Mouse (Mus musculus) liver, adult 2 months (tissue): ENCODE results near the gene Tapbpl. TPM values are rescaled to one million over a fixed set of nuclear protein-coding genes. Genes with fewer than 3 reads are reported as not detected.

Experiments
- DNase-seq: peaks from one replicate; pipeline ENCODE4 v3.0.0-alpha.2; 2011; ENCODE audit warnings: low read depth, low spot score; ENCODE audit errors: extremely low read depth
- H3K27ac ChIP-seq: fragments of 200-500 bp; replicated peaks from 2 replicates; pipeline ENCODE4 v1.5.1; 2012; ENCODE audit warnings: low read depth, mild to moderate bottlenecking, control low read depth, inconsistent platforms, low read length; ENCODE audit not compliant: insufficient read depth
- H3K27me3 ChIP-seq: fragments of 200-500 bp; 2 replicates; pipeline ENCODE4 v1.6.1; 2012; ENCODE audit warnings: mild to moderate bottlenecking, moderate library complexity, low read length, inconsistent platforms; ENCODE audit not compliant: control insufficient read depth, insufficient read depth
- H3K36me3 ChIP-seq: fragments of 200-500 bp; 2 replicates; pipeline ENCODE4 v1.6.1; 2012; ENCODE audit warnings: low read length, inconsistent platforms; ENCODE audit not compliant: control insufficient read depth, insufficient read depth
- H3K4me1 ChIP-seq: fragments of 200-500 bp; 2 replicates; pipeline ENCODE4 v1.6.1; 2011; ENCODE audit warnings: low read length; ENCODE audit not compliant: control insufficient read depth, insufficient read depth
- H3K4me3 ChIP-seq: fragments of 200-500 bp; 2 replicates; pipeline ENCODE4 v1.5.1; 2011; ENCODE audit warnings: low read depth, mild to moderate bottlenecking, control low read depth, low read length, moderate library complexity; ENCODE audit not compliant: insufficient read depth
- H3K79me2 ChIP-seq: fragments of 200-500 bp; 2 replicates; pipeline ENCODE4 v1.6.1; 2012; ENCODE audit warnings: inconsistent platforms, mild to moderate bottlenecking, low read length, moderate library complexity; ENCODE audit not compliant: control insufficient read depth, insufficient read depth
- H3K9ac ChIP-seq: fragments of 200-500 bp; 2 replicates; pipeline ENCODE4 v1.6.1; 2012; ENCODE audit warnings: low read depth, mild to moderate bottlenecking, control low read depth, inconsistent platforms, low read length
- CTCF ChIP-seq: fragments of 200-500 bp; IDR thresholded peaks from 2 replicates; pipeline ENCODE4 v1.5.1; 2011; ENCODE audit warnings: low read depth, low read length, control low read depth
- POLR2A ChIP-seq: fragments of 200-500 bp; IDR thresholded peaks from 2 replicates; pipeline ENCODE4 v1.6.1; 2011; ENCODE audit warnings: low read length, control low read depth; ENCODE audit not compliant: insufficient read depth; ENCODE audit errors: extremely low read depth
- WGBS: fragments of 180-500 bp; shearing (Covaris S2); methylation state at CpG from one replicate; pipeline ENCODE4 v1.1.7; 2018; 5-methylcytosine and 5-hydroxymethylcytosine counted together
- polyA plus RNA-seq: library from polyadenylated mRNA; depleted of rRNA; stranded (reverse); fragments of >200 nt; gene quantifications from 2 replicates; pipeline ENCODE4 v1.2.3, GENCODE M21; 2012
- total RNA-seq: library from RNA; depleted of rRNA; stranded (reverse); fragments of >200 nt; gene quantifications from 2 replicates; pipeline ENCODE4 v1.2.3, GENCODE M21; 2014

The Tapbpl gene
- total and polyA plus RNA-seq, 2 experiments, result 15.0 to 18.2 TPM

DNA sequence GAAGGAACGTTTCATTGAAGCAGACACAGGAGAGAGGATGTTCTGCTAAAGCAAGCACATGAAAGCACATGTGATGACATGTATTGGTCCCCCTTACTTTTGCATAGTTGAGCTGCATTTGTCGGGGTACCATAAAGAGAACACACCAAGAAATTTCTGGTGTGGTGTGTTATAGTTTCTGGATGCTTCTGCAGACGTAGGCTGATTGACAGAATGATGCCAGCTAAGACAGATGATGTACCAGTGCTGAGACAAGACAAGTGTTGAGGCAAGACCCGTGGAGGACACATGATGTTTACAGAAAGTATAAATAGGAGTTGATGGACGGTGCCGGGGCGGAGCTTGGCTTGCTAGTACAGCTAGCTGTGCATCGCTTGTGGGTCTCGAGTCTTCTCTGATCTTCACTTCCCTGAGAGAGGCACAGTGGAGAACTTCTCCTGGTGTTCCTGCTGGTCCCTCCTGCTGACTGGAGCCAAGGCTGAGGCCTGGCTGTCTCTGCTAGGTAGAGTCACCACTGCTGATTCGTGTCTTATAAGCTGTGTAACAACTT, 28.4 kb upstream of the Tapbpl start:
- H3K4me3 ChIP-seq, result no peak overlapping the region
- H3K79me2 ChIP-seq, result no peaks in the 10 kb centered on the region
- H3K27me3 ChIP-seq, result no peaks in the 10 kb centered on the region
- H3K4me1 ChIP-seq, result no peaks in the 10 kb centered on the region
- TF ChIP-seq CTCF (no peak), POLR2A (no peak)
- DNase-seq, result no peak
- no peak overlapping the region for H3K9ac ChIP-seq
- WGBS, result 82% methylated on average over 10 of the region's 10 CpGs
- no peak overlapping the region for H3K27ac ChIP-seq
- H3K36me3 ChIP-seq, result no peaks in the 10 kb centered on the region

DNA sequence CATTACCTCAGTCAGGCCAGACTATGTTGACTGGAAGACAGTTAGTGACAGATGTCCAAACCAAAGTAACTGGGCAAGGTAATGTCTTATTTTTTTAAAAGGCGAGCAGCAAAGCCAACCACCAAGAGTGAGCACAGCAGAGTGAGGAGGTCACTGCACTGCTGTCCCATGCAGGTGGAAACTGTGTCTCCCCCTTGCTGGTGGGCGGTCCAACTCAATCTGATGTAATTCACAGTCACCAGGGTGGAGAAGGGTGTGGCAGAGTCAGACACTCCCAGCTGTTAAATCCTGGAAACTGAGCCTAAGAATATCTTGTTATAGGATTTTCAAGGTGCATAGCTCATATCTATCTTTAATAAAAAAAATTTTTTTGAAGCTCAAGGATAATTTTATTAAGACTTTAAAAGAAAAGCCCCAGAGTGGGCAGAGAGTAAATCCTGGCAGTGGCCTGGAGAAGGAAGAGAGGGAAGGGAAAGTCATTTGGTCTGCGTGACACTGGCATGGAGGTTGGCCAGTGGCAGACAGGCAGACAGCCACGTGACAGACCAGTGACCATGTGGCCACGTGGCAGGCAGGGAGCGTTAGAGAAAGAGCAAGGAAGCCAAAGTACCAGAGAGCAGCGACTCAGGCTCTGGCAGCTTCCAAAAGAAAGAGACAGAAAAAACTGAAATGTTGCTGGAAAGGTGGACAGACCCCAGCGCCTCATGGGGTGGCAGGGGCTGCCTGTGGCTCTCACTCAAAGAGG, 24.7 kb upstream of the Tapbpl start:
- Histone ChIP-seq H3K27ac (no peak overlapping the region), H3K27me3 (no peaks in the 10 kb centered on the region), H3K79me2 (no peaks in the 10 kb centered on the region), H3K9ac (no peak overlapping the region), H3K4me1 (no peaks in the 10 kb centered on the region), H3K36me3 (no peaks in the 10 kb centered on the region), H3K4me3 (no peak overlapping the region)
- TF ChIP-seq POLR2A (no peak), CTCF (no peak)
- DNase-seq, result peak; percentile 56
- 76% methylated on average over 8 of the region's 8 CpGs for WGBS

DNA sequence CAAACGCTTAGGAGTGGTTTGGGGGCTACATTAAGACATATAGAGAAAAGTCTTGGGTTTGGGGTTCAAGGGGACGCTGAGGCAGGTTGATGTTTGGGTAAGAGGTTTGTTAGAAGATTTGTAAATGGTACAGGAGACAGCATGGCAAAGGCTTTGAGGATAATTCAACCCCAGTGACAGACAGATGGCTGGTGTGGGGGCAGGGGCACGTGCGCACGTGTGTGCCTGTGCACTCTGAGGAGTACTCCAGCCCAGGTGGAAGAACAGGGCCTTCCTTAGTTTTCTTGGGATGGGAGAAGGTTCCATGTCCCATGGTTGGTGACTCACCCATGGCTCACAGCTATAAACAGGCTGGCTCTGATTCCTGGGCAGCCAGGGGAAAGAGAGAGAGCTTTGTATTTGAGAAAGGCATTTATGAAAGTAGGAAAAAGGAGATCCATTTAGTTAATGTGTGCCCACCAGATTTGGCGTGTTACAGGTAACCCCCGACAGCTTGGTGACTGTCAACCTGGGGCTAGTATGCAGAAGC, 23.9 kb upstream of the Tapbpl start:
- H3K36me3 ChIP-seq, result no peaks in the 10 kb centered on the region
- H3K4me1 ChIP-seq, result no peaks in the 10 kb centered on the region
- 87% methylated on average over 7 of the region's 7 CpGs for WGBS
- TF ChIP-seq POLR2A (no peak), CTCF (no peak)
- no peak overlapping the region for H3K27ac ChIP-seq
- H3K79me2 ChIP-seq, result no peaks in the 10 kb centered on the region
- no peak overlapping the region for H3K9ac ChIP-seq
- DNase-seq, result no peak
- no peak overlapping the region for H3K4me3 ChIP-seq
- no peaks in the 10 kb centered on the region for H3K27me3 ChIP-seq

DNA sequence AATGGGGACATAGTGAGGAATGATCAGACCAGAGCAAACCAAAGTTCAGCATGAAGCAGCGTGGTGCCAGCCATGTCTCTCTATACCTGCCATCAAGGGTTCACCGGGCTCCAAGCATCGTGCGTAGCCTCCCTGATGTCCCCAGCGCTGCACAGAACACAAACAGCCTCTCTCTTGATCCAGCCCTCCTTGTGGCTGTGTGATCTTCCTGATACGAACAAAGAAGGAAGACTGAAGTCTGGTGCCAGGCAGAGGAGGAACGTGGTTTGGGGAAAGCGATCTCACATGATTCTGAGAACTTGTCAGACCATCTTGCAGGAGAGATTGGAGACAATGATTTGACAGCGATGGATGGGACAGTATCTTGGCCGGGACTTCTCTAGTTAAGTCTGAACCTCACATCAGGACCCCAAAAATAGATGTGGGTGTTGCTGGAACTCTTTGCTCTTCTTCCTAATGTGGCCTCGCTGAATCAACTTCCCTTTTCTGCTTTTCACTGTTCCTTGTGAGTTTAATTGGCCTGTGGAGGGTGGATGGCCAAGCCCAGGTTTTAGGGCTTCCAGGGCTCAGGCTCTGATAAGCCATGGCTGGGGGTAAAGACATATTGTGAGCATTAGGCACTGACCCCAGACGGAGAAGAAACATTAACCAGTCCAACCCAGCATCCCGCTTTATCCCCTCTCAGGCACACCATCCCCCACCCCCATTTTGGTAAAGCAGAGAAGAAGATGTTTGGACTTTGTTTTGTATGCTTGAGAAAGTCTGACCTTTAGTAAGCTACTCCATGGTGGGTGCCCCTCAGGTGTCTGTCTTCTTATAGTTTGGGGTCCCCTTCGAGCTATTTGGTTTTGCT, 22.4 kb upstream of the Tapbpl start:
- H3K4me3 ChIP-seq, result peak overlapping the region; percentile 38

DNA sequence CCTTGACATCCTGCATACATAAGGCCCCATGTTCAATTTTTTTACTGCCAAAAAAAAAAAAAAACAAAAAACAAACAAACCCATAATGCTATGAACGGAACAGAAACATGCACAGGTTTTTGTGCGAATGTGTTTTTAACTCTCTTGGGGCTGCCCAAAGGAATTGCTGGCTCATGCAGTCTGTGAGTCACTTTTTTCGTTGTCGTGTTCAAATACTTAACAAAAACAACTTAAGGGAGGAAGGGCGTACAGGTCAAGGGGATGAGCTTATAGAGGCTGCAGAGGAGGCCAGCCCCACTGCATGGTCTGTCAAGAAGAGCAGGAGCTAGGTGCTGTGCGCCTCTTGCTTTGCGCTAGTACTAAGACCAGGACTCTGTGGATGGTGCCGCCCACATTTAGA, 21.1 kb upstream of the Tapbpl start:
- H3K4me3 ChIP-seq, result no peak overlapping the region
- no peak overlapping the region for H3K9ac ChIP-seq
- no peaks in the 10 kb centered on the region for H3K79me2 ChIP-seq
- no peak for TF ChIP-seq POLR2A
- TF ChIP-seq CTCF, result no peak
- H3K27me3 ChIP-seq, result no peaks in the 10 kb centered on the region
- DNase-seq, result no peak
- no peaks in the 10 kb centered on the region for H3K36me3 ChIP-seq
- 83% methylated on average over 8 of the region's 8 CpGs for WGBS
- no peaks in the 10 kb centered on the region for H3K4me1 ChIP-seq
- no peak overlapping the region; the same call in 1 of the 2 replicates for H3K27ac ChIP-seq

More for the DNA sequence above, 22.4 kb upstream of the Tapbpl start:
- peak; percentile 26 for DNase-seq
- Histone ChIP-seq H3K4me1 (no peaks in the 10 kb centered on the region), H3K9ac (no peak overlapping the region; the same call in 1 of the 2 replicates), H3K36me3 (no peaks in the 10 kb centered on the region), H3K79me2 (no peaks in the 10 kb centered on the region), H3K27ac (peak overlapping the region; percentile 42; the same call in 1 of the 2 replicates), H3K27me3 (no peaks in the 10 kb centered on the region)
- TF ChIP-seq POLR2A (no peak), CTCF (no peak)
- 74% methylated on average over 14 of the region's 14 CpGs for WGBS
